Mouse (Mus musculus) 416B (cell line): ENCODE measurements around the gene Nfib.
A peak's percentile ranks its signal among the peaks of the same experiment; 100 is the strongest.

Experiments used
- DNase-seq: peaks from one replicate; pipeline ENCODE4 v3.0.0; 2011; ENCODE audit warnings: low read depth

Gene Nfib

DNA sequence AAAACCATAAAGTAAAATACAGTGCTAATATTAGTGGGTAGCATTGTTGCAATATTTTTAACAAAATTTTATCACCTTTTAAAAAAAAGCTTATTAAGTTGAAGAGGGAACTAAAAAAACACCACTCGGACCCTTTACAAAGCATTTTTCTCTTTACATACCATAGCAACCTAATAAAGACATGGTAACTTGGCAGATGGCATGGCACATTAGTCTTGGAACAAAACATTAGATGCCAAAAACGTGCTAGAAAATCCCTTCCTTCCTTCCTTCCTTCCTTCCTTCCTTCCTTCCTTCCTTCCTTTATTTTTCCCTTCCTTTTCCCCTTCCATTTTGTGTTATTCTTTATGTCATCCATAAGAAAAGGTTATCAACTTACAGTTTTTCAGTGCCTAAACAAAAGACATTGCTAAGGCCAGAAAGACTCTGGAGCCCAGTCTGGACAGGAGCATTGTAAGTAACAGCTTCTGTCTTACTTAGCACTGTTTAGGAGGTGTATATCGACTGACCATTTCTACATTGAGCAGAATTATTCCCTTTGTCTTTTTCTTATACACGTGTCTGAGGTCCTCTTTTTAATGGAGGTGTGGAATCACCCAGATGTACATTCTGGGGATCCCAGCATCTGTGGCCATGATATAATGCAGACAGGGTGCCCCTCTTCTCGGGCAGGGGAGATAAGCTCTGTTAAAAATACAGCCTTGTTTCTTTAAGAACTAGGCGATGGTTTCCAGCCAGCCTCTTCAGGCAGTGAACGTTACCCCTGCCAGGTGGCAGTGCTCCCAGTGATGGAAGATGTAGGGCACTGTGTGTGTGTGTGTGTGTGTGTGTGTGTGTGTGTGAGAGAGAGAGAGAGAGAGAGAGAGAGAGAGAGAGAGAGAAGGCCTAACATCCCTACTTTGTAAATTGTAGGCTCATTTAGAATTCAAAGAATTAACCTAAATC lies 113.2 kb downstream of the Nfib start:
- DNase-seq: no peak

DNA sequence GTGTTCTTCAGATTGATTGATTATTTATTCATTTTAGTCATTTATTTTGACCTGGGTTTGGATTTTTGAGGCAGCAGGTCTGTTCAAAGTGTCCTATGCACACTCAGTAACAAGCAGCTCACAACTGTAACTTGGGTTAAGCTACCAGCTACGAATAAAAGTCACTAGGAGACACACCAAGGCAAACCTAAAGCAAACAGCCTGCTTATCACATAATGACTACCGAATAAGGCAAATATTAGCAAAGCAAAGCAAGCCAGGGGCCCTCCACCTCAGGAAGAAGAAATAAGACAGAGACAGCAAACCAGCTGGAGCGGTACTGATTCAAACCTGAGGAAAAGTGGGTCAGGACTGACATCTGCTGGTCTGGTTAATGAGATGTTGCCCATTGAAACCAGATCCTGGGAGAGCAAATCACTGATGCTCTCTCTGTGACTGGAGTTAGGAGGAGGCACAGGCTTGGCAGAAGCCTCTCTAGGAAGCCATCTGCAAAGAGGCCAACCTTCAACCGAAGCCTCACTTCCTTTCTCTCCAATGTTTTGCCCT lies 116.1 kb downstream of the Nfib start:
- peak; percentile 3 for DNase-seq

DNA sequence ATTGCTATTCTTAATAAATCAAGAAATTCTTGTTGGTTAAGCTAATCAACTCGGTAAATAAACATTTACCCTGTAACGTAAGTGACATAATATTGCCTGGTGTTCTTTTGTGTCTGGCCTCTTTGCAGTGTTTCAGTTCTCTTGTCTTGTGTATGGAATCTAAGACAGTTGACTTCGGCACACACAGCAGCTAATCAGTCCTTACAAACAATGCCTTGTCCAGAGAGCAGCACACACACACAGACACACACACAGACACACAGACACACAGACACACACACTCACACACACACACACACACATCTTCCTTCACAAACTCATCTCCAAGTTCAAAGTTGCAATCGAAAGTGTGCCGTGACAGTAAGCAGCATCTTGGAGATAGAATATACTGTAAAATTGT lies 116.8 kb downstream of the Nfib start:
- no peak for DNase-seq

DNA sequence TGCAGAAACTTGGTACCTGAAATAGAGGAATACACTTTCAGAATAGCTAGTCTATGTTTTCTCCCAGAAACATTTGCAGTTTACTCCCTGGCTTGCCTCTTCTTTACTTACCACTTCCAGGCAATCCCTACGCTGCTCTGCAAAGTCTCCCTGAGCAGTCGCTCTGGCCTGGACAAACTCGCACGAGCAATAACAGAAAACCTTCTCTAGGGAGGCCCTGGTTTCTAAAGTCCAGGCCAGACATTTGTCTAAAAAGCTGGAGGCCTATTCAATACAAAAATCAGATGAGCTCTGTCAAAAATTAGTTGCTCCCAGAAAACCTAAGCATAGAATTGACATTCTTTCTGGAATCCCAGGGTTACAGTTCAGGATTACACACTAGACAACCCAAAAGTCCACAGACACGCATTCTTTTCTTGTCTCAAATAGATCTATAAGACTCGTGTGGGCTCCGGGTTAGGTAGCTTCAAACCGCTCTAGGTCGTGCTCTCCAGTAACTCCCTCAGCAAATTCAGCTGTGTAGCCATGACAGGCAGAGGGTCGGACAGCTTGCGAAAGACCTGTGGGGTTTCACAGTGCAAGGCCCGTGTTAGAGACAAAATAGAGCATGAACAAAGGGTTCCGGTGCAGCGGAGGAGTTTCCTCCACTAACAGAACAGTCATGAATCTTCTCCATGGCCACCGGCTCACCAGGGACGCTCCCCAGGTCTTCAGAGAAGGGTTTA lies 118.2 kb downstream of the Nfib start:
- DNase-seq: no peak

DNA sequence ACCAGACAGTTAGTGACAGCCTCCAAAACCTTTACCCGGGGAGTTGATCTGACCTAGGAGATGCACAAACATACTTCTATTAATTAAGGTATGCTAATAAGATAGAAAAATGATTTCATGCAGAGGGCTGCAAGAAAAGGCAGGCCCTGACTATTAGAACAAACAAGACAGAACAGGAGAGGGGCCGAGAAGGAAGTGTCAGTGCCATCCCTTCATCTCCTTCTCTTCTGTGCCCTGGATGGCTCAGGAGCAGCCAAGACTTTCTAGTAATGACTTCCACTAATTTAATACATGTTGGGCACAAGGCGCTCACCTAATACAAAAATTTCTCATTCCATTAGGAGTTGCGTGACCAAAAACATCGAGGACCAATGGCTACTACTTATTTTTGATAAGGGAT lies 118.9 kb downstream of the Nfib start:
- DNase-seq: no peak

DNA sequence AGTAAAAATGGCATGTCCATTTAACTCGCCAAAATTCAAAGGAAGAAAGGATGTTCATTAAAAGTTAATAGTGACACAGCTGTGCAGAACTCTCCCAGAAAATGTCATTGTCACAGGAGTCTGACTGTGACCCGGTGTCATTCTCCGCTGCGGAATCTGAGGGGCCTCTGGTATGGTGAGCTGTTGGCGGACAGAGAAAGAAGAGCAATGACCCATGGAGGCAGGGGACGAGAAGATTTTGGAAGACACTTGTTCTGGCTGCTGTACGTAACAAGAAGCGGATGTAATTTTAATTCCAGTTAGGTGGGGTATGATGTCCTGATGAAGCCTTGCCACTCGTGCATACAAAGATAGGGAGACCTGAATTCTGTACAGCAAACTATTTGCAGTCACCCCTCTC lies 120.0 kb downstream of the Nfib start:
- DNase-seq: no peak

DNA sequence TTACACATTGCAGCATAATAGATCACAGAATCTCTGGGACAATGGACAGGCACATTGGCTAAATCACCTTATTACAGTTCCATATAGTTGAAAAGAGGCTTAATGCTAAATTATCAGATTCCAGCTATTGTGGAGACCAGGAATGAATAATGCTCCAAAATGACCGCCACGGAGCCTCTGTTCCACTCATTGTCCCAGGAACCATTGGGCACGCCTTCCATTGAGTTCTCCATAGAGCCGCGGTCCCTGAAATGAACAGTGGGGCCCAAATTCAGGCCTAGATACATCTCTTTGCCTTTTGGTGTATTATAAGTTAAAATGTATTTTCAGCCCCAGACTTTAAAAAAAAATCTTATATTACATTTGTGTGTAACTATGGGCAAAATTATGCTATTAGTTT lies 120.5 kb downstream of the Nfib start:
- no peak for DNase-seq

DNA sequence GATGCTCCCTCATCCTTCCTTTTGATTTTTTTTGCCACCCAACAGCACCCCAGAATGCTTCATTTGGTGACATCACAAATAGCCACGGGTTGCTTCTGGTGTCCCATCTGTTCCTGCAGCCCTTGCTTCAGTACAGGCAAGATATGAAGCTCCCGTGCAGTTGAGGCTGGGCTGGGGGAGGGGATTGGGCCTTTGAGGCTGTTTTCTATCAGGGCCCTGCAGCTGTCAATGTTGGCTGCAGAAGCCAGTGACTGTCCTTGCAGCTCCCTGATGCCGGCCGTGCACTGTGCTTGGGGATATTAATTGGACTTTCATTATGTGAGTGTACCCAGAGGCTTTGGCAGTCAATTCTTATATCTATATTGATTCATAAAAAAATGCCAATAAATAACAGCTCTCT lies 121.0 kb downstream of the Nfib start:
- DNase-seq: no peak

DNA sequence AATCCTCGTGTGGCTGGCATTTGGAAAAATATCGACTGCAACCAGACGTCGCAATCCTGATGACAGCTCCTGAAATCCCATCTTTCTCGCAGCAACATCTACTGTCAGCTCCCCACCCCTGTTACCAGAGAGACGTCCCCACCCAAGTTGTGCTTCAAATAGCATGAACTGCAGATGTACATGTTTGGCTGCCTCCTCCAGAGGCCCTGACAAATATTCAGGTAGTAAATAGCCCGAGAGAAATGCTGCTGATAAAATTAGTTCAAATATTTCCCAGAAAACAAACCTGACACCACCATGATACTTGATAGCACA lies 132.3 kb downstream of the Nfib start:
- DNase-seq: no peak

DNA sequence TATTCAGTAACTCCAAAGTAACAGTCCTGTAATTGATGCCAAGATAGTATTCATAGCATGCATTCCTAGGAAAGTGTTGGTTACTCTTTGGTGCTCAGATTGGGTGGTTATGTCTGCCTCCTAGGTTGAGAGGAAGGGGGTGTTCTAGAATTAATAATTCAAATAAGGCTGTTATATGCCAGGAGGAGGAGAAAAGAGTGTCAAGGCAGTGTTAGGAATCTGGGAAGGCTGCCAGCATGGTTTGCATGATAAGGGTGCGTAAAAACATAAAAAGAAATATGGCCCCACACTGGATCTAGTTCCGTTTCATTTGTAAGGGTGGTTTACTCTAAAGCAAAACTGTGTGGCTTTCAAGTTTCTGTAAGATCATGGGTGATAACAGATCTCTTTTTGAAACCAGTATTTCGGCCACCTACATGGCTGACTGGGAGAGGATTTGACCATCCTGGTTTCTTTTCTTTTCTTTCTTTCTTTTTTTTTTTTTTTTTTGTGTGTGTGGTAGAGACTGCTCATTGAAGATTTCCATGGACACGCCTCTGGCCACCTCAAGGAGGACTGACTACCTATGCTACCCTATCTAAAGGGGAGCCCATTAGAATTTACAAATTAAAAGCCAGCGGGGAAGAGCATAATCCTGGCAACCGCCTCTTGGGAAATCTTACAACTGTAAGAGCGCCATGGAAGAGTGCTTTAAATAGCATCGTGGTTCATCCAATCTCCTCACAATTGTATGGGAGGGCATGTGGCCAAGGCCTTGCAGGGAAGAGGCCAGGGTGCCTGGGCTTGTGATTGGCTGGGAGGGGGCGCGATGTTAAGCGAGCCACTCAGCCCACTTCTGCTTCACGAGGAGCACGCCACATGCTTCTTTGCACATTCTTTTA lies 132.9 kb downstream of the Nfib start:
- no peak for DNase-seq

DNA sequence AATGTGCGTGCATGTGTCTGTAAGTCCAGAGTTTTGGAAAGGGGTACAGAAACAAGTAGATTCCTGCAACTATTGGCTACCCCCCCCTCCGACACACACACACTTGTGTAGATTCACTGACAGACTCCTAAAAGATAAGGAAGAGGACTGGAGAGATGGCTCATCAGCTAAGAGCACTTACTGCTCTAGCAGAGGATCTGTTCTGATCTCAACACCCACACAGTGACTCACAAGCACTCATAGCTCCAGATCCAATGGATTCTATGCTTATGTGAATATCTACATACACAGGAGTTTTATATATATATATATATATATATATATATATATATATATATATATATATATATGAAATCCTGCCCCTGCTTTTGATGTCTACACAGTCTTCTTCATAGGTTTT lies 146.7 kb downstream of the Nfib start:
- DNase-seq: no peak

DNA sequence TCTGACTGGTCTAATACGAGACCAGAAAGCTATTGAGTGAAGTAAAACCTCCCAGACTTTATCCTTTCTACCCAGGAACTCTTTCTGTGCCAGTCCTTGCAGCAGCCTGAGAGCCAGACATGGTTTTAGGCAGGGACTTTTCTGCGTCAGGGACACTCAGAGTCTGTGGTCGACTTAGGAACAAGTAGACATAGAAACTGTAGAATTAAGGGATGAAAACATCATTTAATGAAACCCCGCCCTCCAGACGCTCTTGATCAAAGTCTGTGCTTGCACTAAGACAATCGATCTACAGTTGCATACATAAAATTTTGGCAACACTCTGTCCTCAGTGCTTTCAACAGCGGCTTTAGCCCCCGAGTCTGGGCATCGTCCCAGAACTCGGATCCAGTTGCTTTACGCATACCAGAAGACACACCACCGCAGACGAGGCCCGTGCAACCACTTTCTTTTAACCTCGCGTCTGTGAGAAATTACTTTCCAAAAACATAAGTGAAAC lies 149.8 kb downstream of the Nfib start:
- DNase-seq: no peak

DNA sequence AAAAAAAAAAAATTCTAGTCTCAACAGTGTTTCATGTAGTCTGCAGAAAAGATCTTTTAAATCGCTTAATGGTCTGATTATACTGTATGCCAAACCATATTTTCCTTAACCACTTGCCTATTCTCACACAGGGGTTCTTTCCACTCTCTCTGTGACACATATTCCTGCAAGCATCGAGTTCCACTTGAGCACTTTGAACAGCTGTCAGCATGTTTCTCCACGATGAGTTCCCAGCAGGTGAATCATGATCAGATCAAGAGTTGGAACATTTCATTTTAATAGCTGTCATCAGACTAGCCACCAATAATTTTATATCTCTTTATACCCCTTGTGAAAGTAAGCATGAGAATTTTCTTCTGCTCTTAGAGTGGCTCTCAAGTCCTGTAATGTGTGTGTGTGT lies 151.9 kb downstream of the Nfib start:
- no peak for DNase-seq

DNA sequence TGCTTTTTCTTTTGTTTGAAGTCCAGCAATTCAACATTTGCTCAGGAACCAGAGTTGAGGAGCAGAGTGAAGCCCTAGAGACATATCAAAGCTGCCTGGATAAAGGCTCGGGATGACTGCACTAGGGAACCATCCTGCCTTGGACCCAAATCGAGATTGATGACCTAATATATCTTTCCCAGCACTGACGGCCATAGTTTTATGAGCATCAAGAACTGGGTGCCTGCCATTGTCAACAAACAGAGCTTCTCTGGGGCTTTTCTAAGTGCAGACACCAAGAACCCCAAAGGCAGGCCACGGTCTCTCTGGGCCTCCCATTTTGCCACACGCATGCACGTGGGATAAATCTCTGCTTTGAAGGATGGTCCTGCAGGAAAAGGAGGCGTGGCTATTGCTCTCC lies 153.3 kb downstream of the Nfib start:
- no peak for DNase-seq

DNA sequence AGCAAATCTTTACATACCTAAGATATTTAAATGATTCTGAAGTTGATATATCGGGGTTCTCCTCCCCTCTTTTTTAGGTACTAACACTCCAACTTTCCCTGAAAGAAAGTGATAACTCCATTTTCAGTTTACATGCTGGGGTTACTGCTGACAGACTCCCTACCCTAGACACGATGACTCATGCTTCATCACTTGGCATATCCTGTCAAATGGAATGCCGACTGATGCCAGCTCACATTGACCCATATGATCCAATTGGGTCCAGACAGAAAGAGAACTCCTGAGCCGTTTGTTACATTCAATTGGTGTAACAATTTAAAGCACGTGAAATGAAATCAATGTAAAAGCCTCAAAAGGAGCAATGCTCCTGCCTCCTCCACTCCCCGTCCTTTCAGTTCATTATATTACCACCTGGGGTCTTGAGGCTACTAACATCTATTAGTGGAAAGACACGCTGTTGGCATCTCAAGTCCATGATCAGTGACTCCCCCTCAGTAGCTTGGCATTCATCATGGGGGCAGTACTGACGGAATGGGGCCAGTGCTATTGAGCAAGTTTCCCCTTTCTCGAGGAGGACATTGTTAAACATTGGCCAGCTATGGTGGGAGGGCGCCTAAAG lies 155.7 kb downstream of the Nfib start:
- DNase-seq: no peak

DNA sequence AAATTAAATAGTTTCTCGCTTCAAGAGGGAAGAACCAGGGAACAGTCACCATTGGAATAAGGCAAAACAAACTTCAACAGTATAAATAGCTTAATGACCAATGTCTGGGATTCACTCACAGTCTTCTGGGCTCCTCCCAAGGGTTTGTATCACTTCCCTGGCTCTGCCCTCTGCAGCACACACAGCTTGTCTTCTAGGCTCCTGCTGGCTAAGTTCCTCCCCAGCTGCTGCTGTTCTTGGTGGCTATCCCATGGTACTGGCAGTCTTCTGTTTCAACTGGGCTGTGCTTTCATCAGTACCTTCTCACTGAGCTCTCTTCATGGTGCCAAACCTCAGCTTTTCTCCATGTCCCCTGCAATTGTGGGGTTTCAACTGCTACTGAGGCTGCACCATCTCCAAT lies 157.3 kb downstream of the Nfib start:
- DNase-seq: no peak

DNA sequence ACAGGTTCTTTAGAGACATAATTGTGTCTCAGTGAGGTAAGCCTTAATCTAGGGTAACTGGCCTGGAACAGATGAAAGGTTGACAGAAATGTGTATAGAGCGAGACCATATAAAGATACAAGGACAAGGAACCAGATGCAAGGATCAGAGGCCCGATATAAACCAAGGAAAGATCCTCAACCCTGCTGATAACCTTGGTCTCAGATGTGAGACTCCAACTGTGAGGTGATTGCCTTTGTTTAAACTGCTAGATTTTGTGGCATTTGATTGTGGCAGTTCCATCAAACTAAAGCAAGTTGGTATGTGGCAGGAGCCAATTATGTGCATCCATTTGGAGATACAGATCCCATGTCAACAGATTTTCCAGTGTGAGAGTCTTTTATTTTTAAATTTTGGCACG lies 161.6 kb downstream of the Nfib start:
- DNase-seq: no peak

DNA sequence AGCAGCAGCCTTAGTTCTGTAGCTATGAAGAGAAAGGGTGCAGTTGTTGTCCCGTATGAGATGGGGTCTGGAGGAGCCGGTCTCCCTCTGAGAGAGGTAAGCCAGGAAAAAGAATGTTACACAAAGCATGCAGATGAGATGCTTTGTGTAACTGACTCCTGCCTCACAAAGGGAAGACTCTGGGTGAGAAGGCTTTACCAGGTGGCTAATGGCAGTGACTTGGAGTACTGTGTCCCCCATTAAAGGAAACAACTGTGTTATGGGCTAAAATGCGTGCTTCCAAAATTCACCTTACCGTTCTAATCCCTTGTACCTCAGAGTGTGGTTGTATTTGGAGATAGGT lies 162.2 kb downstream of the Nfib start:
- DNase-seq: no peak

DNA sequence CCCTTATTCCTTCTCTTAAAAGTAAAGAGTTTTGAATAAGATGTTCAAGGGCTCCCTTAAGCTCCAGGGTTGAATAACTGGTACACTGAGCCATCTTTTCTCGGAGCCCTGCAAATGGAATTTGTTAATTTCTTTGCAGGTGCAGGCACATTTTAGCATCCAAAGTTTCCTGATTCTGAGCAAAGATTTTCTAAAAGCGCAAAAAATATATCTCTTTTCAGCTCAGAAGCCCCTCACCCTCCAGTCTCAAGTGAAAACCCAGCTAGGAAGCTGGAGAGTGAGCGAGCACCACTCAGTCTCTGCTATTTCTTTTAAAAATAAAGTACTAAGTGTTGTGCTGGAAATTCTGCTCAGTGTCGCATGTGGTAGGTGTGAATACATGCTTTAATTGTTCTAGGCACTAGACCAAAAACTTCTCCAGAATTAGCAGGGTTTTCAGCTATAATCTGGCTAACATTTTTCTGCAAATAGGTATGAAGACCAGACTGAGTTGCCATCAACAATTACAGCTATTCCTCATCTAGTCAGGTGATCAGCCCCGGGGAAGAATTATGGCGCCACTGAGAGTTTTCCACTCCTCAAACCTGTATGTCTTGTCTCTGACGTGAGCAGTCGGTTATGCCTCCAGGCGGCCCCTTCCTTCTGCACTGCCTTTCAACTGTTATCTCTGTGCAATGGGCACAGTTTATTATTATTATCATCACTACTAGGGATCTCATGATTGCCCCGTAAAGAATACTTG lies 162.7 kb downstream of the Nfib start:
- DNase-seq: no peak

DNA sequence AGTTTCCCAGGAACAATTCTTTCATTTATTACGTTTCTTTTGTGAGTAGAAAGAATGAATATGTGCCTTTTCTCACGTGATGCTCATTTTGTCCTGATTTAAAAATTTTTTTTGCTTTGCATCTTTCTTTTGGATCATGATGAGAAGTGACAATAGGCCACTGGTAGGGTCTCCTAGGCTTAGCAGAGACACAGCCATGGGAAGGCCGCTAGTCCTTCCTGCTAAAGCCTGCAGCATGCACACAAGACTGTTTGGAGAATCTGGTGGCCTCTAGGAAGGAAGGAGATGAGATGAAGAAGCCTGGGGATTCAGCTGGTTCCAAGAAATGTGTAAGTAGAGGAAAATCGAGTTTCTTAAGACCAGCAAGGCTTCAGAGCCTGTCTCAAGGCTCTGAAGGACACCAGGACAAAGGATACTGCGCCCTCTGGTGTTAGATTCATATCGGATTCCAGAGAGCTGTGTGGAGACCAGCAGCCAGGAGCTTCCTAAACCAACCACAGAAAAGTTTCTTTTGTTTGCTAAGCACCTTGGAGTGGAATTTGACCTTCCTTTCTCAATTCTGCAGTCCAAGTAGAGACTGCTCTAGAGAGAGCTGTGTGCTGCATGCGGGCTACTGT lies 163.5 kb downstream of the Nfib start:
- DNase-seq: peak; percentile 72
